Mouse (Mus musculus) retina, postnatal 7 days (tissue): ENCODE results near the gene Tmem54.
A peak's percentile ranks its signal among the peaks of the same experiment; 100 is the strongest.

Source experiments
- DNase-seq: peaks from one replicate; pipeline ENCODE4 v3.0.0-alpha.2; 2012; ENCODE audit warnings: low read depth, low spot score

The Tmem54 gene

GRCm38 (mm10) chr4:129097006-129097405 is 8.3 kb upstream of the Tmem54 start:
- no peak for DNase-seq

GRCm38 (mm10) chr4:129102133-129102829 is 3.1 kb upstream of the Tmem54 start:
- no peak for DNase-seq

GRCm38 (mm10) chr4:129106073-129106472 is 725 bp downstream of the Tmem54 start:
- no peak for DNase-seq

GRCm38 (mm10) chr4:129107348-129107899 is 2.1 kb downstream of the Tmem54 start:
- DNase-seq: no peak

- no peak for DNase-seq
Observed at GRCm38 (mm10) chr4:129108624-129109023, 3.3 kb downstream of the Tmem54 start.

GRCm38 (mm10) chr4:129110804-129111203 is 5.5 kb downstream of the Tmem54 start:
- no peak for DNase-seq

- DNase-seq: no peak
Observed at GRCm38 (mm10) chr4:129111350-129111749, 6.0 kb downstream of the Tmem54 start.

GRCm38 (mm10) chr4:129112231-129112630 is 6.9 kb downstream of the Tmem54 start:
- DNase-seq: no peak

GRCm38 (mm10) chr4:129113083-129113988 is 8.0 kb downstream of the Tmem54 start:
- peak; percentile 83 for DNase-seq

- no peak for DNase-seq
Observed at GRCm38 (mm10) chr4:129116703-129117102, 11.4 kb downstream of the Tmem54 start.

GRCm38 (mm10) chr4:129117720-129118510 is 12.6 kb downstream of the Tmem54 start:
- DNase-seq: no peak

- no peak for DNase-seq
Observed at GRCm38 (mm10) chr4:129119708-129120107, 14.4 kb downstream of the Tmem54 start.

- no peak for DNase-seq
Observed at GRCm38 (mm10) chr4:129120520-129121445, 15.4 kb downstream of the Tmem54 start.

- DNase-seq: no peak
Observed at GRCm38 (mm10) chr4:129121569-129122086, 16.3 kb downstream of the Tmem54 start, which contains the start of gene Hpca. Hpca (minus strand) TSS chr4:129122036.

GRCm38 (mm10) chr4:129122107-129122506 is 16.8 kb downstream of the Tmem54 start:
- no peak for DNase-seq

GRCm38 (mm10) chr4:129122719-129123118 is 17.4 kb downstream of the Tmem54 start:
- DNase-seq: no peak

- DNase-seq: peak; percentile 25
Observed at GRCm38 (mm10) chr4:129124652-129125146, 19.4 kb downstream of the Tmem54 start.

- DNase-seq: no peak
Observed at GRCm38 (mm10) chr4:129125736-129126451, 20.5 kb downstream of the Tmem54 start.

GRCm38 (mm10) chr4:129128582-129129338 is 23.4 kb downstream of the Tmem54 start:
- no peak for DNase-seq
